ENCODE assay signal across 19 mouse cellular contexts in the genomic region with DNA sequence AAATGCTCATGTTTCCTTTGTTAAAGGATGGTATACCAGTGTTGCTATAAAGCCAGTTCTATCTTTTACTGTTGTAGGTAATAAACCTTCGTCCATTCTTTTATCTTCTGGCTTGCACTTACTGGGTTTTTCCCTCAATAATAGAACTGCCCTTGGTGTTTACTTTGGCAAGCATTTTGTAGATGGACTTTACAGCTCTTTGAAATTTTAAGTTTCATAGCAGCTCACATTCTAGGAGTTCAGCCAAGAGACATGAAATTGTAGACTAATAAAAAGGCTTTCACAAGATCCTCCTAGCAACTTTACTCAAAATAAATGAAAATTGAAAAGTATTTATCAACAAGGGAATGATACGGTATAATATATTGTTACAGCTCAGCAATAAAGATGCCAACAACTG.
A peak's percentile ranks its signal among the peaks of the same experiment; 100 is the strongest.
DNase-seq lines count a peak whose midpoint lies in the region; ATAC-seq and TF ChIP-seq lines count a peak whose summit lies in the region.
"Had no signal": no experiment of that assay in that cellular context is flagged by ENCODE, and none has a peak within 500 bp of the region (broad histone marks: within the 10 kb centered on the region; RNA-seq: fewer than 3 reads in every experiment).

No protein-coding gene starts in this region.

- no peak for TF ChIP-seq POLR2A in limb, embryonic 14.5 days (IDR thresholded peaks at IDR 0.05; ENCODE audit: borderline replicate concordance, extremely low read depth, insufficient read depth, insufficient read length)

- H3K4me3 ChIP-seq in embryonic facial prominence, embryonic 14.5 days (ENCODE audit: low read depth, low read length) = no peak overlapping the region
- no peak overlapping the region for H3K4me3 ChIP-seq in embryonic facial prominence, embryonic 10.5 days
- H3K4me3 ChIP-seq in kidney, embryonic 15.5 days (replicated peaks) = no peak overlapping the region
- no peak overlapping the region for H3K4me3 ChIP-seq in limb, embryonic 14.5 days (replicated peaks; ENCODE audit: low read length)
- no peak overlapping the region for H3K4me3 ChIP-seq in limb, embryonic 10.5 days
- H3K4me3 ChIP-seq: forebrain, embryonic 15.5 days; heart, embryonic 15.5 days had no signal

- peak; percentile 53 for DNase-seq in embryonic facial prominence, embryonic 14.5 days (ENCODE audit: low spot score)
- no peak for DNase-seq in embryonic facial prominence, embryonic 10.5 days (ENCODE audit: low spot score)
- no peak for DNase-seq in kidney, postnatal 25 days
- peak; percentile 62 for DNase-seq in limb, embryonic 14.5 days (ENCODE audit: low spot score)
- no peak for DNase-seq in limb, embryonic 10.5 days (ENCODE audit: low spot score)
- DNase-seq in skeletal muscle tissue, adult 2 months (ENCODE audit: low read depth, low spot score) = peak; percentile 25
- DNase-seq: adrenal gland, adult 8-10 months; adrenal gland, postnatal 36 days; B cell, adult 2 months; cerebellum, adult 2 months; cerebellum, postnatal 10 days; gastrocnemius, postnatal 36 days; heart, postnatal 14 days had no signal

- H3K9ac ChIP-seq in embryonic facial prominence, embryonic 14.5 days (ENCODE audit: low read depth, low read length) = no peak overlapping the region
- H3K9ac ChIP-seq in kidney, embryonic 15.5 days = no peak overlapping the region
- no peak overlapping the region for H3K9ac ChIP-seq in limb, embryonic 14.5 days (ENCODE audit: low read depth, low read length, severe bottlenecking)
- H3K9ac ChIP-seq: forebrain, embryonic 15.5 days; heart, embryonic 15.5 days had no signal

- ATAC-seq in embryonic facial prominence, embryonic 14.5 days (ENCODE audit: low read depth) = no peak
- ATAC-seq in kidney, embryonic 15.5 days (replicated peaks; ENCODE audit: low FRiP score) = 0 out of 2 replicates have a peak, but pooled peaks have one; percentile 18
- peak; percentile 53; the same call in 1 of the 2 replicates for ATAC-seq in limb, embryonic 14.5 days (ENCODE audit: low FRiP score, low read depth)
- ATAC-seq: CD4-positive, CD25-positive, alpha-beta regulatory T cell, adult 4 months; forebrain, embryonic 15.5 days had no signal

- no peak overlapping the region for H3K4me2 ChIP-seq in embryonic facial prominence, embryonic 14.5 days (ENCODE audit: low read depth, low read length)
- H3K4me2 ChIP-seq in kidney, embryonic 15.5 days = no peak overlapping the region
- H3K4me2 ChIP-seq in limb, embryonic 14.5 days (replicated peaks; ENCODE audit: low read depth, low read length, severe bottlenecking) = no peak overlapping the region
- H3K4me2 ChIP-seq: forebrain, embryonic 15.5 days; heart, embryonic 11.5 days; heart, embryonic 15.5 days had no signal

- H3K27me3 ChIP-seq in embryonic facial prominence, embryonic 14.5 days (replicated peaks; ENCODE audit: control insufficient read depth, insufficient read depth, low read length) = no peaks in the 10 kb centered on the region
- H3K27me3 ChIP-seq in embryonic facial prominence, embryonic 10.5 days (replicated peaks; ENCODE audit: low read depth, poor library complexity, severe bottlenecking) = no peaks in the 10 kb centered on the region
- H3K27me3 ChIP-seq in kidney, embryonic 15.5 days = no peaks in the 10 kb centered on the region
- no peaks in the 10 kb centered on the region for H3K27me3 ChIP-seq in limb, embryonic 14.5 days (ENCODE audit: control insufficient read depth, insufficient read depth, low read length)
- H3K27me3 ChIP-seq in limb, embryonic 10.5 days (ENCODE audit: low read depth, poor library complexity, severe bottlenecking) = no peaks in the 10 kb centered on the region
- H3K27me3 ChIP-seq: forebrain, embryonic 15.5 days; heart, embryonic 15.5 days had no signal

- no peaks in the 10 kb centered on the region for H3K36me3 ChIP-seq in embryonic facial prominence, embryonic 14.5 days (ENCODE audit: control insufficient read depth, insufficient read depth, low read length)
- no peaks in the 10 kb centered on the region for H3K36me3 ChIP-seq in embryonic facial prominence, embryonic 10.5 days (replicated peaks)
- H3K36me3 ChIP-seq in kidney, embryonic 15.5 days = no peaks in the 10 kb centered on the region
- H3K36me3 ChIP-seq in limb, embryonic 14.5 days (ENCODE audit: control insufficient read depth, insufficient read depth, low read length) = no peaks in the 10 kb centered on the region
- H3K36me3 ChIP-seq in limb, embryonic 10.5 days = no peaks in the 10 kb centered on the region
- H3K36me3 ChIP-seq: forebrain, embryonic 15.5 days; G1E; heart, embryonic 15.5 days had no signal

- H3K4me1 ChIP-seq in embryonic facial prominence, embryonic 14.5 days (ENCODE audit: control insufficient read depth, insufficient read depth, low read length) = no peaks in the 10 kb centered on the region
- no peaks in the 10 kb centered on the region for H3K4me1 ChIP-seq in embryonic facial prominence, embryonic 10.5 days
- no peaks in the 10 kb centered on the region for H3K4me1 ChIP-seq in kidney, embryonic 15.5 days
- no peaks in the 10 kb centered on the region for H3K4me1 ChIP-seq in limb, embryonic 14.5 days (ENCODE audit: control insufficient read depth, insufficient read depth, low read length)
- no peaks in the 10 kb centered on the region for H3K4me1 ChIP-seq in limb, embryonic 10.5 days
- H3K4me1 ChIP-seq: forebrain, embryonic 15.5 days; heart, embryonic 15.5 days had no signal

- no peaks in the 10 kb centered on the region for H3K9me3 ChIP-seq in embryonic facial prominence, embryonic 14.5 days (ENCODE audit: control insufficient read depth, low read length)
- no peaks in the 10 kb centered on the region for H3K9me3 ChIP-seq in embryonic facial prominence, embryonic 10.5 days
- H3K9me3 ChIP-seq in kidney, embryonic 15.5 days (replicated peaks) = no peaks in the 10 kb centered on the region
- no peaks in the 10 kb centered on the region for H3K9me3 ChIP-seq in limb, embryonic 14.5 days (ENCODE audit: control insufficient read depth, low read length)
- H3K9me3 ChIP-seq in limb, embryonic 10.5 days (replicated peaks) = no peaks in the 10 kb centered on the region
- H3K9me3 ChIP-seq: forebrain, embryonic 15.5 days; G1E; heart, embryonic 15.5 days had no signal

- WGBS in embryonic facial prominence, embryonic 14.5 days = 66% methylated on average over 2 of the region's 2 CpGs
- WGBS in embryonic facial prominence, embryonic 10.5 days = 90% methylated on average over 2 of the region's 2 CpGs
- WGBS in kidney, embryonic 15.5 days = 60% methylated on average over 2 of the region's 2 CpGs
- 52% methylated on average over 2 of the region's 2 CpGs for WGBS in limb, embryonic 14.5 days
- WGBS in limb, embryonic 10.5 days = 89% methylated on average over 2 of the region's 2 CpGs

- H3K27ac ChIP-seq in embryonic facial prominence, embryonic 14.5 days (replicated peaks; ENCODE audit: low read depth, low read length) = no peak overlapping the region
- H3K27ac ChIP-seq in embryonic facial prominence, embryonic 10.5 days (replicated peaks) = no peak overlapping the region
- no peak overlapping the region for H3K27ac ChIP-seq in kidney, embryonic 15.5 days
- H3K27ac ChIP-seq in limb, embryonic 14.5 days (replicated peaks; ENCODE audit: low read depth, low read length) = no peak overlapping the region
- no peak overlapping the region for H3K27ac ChIP-seq in limb, embryonic 10.5 days
- H3K27ac ChIP-seq: forebrain, embryonic 15.5 days; heart, embryonic 15.5 days had no signal

Comparison
In these comparisons a context has a peak if more than half of its experiments do, and no peak if none do; other contexts are left out.
1. DNase-seq: peak in embryonic facial prominence, embryonic 14.5 days (single experiment), limb, embryonic 14.5 days (single experiment) and skeletal muscle tissue, adult 2 months (single experiment); none in embryonic facial prominence, embryonic 10.5 days (single experiment), kidney, postnatal 25 days (0 of 2) and limb, embryonic 10.5 days (single experiment).